Mouse (Mus musculus) urinary bladder, postnatal 4 days (tissue): ENCODE measurements around the gene Grm4.

Experiments
- DNase-seq, 2 experiments: peaks; one replicate each; pipeline ENCODE4 v3.0.0; 2021 to 2022; ENCODE audit warnings: low spot score in 2 of 2

Gene Grm4

DNA sequence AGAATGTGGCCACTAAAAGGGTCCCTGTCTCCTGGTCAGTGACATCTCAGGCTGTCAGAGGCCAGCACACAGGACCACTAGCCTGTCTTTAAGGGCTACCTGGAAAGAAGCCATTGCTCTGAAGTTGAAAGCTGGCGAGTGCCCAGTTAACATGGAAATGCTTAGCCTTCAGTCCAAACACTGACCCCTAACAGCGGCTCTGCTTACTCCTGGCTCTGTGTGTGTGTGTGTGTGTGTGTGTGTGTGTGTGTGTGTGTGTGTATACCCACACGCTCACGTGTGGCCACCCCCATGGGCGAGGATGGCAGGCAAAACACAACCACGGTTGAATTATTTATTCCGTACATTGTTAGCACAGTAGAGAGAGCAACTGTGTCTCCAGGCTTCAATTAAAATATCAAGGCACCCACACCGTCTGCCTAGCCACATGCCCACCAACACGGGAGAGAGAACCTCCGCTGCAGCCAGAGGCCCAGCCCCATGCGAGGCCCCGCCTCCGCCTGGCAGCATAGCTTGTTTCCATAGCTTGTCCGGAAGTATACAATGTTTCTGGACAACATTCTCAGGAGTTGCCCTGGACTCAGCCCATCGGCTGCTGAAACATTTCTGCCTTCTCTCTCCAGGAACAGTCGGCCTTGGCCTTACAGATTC lies 32.9 kb downstream of the Grm4 start:
- DNase-seq = no peak

- no peak for DNase-seq
Measured at GRCm38 (mm10) chr17:27485940-27486339, 35.3 kb downstream of the Grm4 start.

DNA sequence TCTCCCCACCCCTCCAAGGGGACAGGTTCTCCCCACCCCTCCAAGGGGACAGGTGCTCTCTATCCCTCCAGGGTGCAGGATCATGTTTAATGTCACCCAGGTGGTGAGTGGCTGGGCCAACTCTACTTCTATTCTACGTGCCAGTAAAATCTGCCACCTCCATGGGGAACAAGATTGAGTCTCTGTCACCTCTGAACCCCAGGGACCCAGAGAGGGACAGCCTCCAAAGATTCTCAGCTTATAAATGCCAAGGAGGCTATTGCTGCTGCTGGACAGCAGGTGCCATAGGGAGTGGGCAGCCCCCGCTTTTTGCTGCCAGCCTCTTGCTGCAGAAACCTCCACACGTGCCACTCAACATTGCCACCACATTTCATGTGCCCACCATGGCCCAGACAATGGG lies 37.6 kb downstream of the Grm4 start:
- no peak for DNase-seq

DNA sequence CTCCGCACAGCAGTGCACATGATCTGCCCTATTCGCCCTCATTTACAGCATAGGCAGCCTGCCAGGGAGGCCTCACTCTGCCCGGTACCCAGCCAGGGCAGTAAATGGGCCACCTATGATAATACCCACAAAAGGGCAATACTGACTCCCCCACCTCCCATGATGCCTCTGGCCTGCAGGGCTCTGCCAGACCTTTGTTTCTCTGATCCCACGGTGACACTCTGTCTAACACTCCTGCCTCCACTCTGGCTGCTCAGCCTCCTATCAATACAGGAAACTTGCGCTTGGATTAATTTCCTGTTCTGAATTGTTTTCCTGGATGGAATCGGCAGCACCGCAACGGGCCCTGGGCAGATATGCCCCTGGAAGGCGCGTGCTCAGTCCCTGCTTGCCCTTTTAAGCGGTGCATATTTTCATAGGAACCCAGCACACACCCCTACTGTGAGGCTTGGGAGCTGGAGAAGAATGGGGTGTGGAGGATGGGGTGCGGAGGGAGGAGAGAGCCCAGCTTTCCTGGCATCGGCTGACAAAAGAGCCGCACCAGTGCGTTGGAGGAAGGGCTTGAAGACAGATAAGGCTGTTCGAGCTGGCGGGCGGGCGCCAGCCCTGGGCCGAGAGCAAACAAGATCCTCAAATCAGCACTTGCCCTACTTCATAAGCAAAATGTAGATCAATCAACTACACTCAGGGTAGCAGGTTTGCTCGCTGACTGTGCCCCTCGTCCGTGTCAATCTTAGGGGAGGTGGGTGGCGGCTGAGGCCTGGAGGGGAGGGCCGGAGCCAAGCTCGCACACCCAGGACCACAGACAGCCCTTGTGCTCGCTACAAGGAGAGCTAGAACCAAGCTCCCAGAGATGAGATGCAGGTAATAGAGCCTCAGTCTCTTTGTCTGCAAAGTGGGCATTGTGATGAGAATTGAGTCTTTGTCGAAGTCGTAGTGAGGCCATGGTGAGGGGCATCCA lies 40.8 kb downstream of the Grm4 start:
- peak in 1 of 2 experiments; percentile 25 for DNase-seq

DNA sequence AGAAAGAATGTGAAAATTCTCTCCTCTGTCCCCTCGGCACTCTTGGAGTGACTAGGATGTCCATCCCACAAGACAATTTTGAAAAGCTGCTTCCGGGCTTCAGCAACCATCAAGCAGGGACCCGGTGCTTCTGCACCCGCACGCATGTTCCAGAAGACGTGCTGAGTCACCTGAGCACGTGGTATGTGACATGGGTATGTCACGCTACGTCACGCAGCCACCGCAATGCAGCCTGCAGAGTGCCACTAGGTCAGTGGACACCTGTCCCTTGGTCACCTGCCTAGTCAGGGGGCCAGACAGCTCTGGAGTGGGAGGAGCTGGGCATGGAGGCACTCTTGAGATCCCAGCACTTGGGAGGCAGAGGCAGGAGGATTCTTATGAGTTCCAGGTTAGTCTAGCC lies 45.6 kb downstream of the Grm4 start:
- no peak for DNase-seq

- DNase-seq = peak; percentile 33 to 72
Measured at GRCm38 (mm10) chr17:27466620-27467019, 54.6 kb downstream of the Grm4 start.

GRCm38 (mm10) chr17:27465924-27466323 lies 55.3 kb downstream of the Grm4 start:
- DNase-seq = no peak

DNA sequence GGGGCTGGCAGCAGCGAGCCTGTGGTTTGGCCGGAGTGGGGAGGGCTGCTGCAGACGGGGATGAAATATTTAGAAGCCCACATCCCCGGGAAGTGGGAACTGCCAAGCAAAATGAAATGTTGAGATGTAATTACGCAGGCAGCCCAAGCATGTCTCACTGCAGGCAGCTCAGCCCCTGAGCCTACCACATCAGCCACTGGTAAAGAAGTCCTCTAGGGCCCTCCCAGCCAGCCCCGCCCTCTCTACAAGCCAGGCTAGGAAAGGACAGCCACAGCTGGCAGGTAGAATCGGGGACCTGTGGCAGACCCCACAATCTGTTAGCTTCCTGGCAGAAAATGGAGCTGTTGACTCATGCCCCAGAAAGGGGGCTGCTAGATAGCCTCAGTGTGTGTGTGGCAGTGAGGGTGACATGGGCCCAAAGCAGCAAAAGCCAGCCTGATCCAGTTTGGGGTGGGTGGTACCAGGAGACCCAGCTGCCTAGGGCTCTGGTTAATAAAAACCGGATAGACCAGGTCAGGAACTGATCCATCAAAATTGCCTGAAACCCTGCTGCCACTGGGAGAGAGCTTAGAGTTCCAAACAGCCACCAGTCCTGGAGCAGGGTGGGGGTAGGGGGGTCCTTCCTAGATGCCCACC lies 56.8 kb downstream of the Grm4 start:
- DNase-seq = no peak

- no peak for DNase-seq
Measured at GRCm38 (mm10) chr17:27459979-27460378, 61.2 kb downstream of the Grm4 start.

DNA sequence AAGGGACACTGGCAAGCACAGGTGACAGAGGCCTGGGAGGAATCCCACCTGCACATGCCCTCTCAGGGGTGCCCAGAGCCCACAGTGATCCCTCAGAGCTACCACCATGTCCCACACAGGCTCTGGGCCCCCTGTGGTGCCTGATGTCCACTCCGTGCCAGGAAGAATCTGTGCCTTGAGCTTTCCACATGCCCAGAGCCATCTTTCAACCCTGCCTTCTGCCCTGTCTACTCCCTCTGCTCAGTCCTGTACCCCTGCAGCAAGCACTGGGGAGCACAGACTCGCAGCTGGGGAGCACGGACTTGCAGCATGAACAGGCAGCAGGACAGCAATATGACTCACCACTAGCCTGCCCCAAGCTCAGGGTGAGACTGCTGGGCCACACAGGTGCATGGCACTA lies 62.0 kb downstream of the Grm4 start:
- DNase-seq = no peak

DNA sequence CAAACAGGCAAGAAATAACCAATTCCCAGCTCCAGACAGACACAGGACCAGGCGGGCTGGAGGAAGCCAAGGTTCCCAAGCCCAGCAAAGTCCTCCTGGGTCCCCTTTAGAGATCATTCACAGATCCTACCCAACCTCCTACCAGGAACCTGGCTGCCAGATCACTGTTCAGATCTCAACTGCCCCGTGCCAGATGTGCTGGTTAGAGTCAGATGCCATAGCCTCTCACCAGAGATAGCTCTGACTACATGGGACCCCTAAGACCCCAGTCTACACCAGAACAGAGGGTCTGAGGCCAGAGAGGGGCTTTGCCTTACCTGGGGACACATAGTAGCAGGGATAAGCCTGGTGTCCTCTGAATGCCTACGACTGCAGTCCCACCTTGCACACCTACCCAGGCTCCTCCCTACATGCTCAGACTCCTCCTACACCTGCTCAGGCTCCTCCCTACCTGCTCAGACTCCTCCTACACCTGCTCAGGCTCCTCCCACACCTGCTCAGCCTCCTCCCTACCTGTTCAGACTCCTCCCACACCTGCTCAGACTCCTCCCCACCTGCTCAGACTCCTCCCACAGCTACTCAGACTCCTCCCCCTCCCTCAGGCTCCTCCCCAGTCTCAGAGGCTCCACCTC lies 63.2 kb downstream of the Grm4 start:
- no peak for DNase-seq

DNA sequence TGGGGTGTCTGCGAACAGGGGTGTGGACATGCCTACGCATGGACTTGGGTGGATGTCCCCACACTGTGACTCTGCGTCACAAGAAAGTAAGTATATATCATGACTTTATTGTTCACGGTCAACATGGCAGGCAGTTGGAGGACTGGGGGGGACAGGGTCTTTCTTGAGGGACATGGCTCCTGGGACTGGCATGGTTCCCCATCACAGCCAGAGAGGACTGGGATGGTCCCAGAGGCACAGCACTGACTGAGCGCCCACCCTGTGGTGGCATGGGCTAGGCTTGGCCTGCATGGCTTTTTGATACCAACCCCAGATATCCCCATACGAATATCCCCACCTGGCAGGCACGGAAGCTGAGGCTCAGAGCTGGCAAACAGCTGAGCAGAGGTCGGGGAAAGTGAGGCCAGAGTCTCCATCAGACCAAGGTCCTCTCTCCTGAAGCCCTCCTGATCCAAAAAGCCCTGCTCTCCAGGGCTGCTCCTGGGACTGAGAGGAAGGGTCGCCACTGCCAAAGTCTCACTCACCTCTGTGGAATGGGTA lies 64.1 kb downstream of the Grm4 start:
- no peak for DNase-seq

DNA sequence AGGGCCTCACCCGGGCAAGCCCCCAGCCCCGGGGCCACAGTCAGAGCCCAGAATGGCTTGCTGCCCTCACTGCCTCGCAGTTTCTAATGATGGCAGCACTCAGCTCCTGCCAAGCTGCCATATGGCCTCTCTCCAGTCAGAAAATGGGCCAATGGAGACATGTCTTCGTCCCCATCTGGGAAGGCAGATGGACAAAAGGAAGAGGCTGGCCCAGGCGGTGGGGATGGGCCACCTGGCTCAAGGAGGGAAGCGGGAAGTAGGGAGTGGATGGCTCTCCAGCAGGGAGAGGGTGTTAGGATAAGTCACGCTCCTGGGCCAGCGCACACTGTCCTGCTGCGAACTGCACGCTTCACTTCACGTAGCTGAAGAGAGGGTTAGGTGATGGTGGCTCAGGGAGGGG lies 64.8 kb downstream of the Grm4 start:
- DNase-seq = no peak

- no peak for DNase-seq
Measured at GRCm38 (mm10) chr17:27455012-27455784, 66.0 kb downstream of the Grm4 start.

- no peak for DNase-seq
Measured at GRCm38 (mm10) chr17:27454396-27454795, 66.8 kb downstream of the Grm4 start.

DNA sequence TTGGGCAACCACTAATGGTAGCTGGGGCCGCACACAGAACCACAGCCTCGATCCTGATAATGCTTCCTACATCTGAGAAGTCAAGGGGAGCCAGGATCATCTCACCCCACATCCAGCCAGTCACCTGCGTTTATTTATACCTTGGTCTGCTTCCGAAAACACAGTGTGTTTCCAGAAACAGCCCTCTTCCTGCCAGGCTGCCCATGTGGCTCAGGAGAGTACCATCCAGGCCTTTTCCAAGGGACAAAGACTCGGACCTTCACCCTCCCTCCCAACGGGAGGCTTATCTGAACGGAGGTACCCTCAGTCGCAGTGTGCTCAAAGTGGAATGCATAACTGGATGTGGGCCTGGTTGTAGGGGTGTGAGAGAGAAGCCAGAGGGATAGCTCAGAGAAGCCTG lies 68.2 kb downstream of the Grm4 start:
- no peak for DNase-seq

DNA sequence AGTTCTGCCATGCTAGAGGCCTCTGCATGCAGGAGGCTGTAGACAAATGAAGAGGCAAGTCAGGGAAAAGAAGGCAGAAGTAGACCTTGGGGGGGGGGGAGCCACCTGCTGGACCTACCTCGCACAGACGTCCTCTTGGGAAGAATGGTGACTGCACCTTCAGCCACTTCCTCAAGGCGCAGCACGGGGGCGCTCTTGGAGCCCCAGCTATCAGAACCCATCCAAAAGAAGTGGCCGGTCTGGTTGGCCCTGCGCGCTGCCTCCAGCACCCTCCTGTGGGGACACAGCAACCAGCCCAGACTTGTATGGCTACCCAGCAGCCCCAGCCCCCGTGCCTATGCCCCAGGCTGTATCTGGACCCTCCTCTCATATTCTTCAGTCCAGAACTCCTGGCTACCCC lies 69.4 kb downstream of the Grm4 start:
- DNase-seq = no peak

- DNase-seq = no peak
Measured at GRCm38 (mm10) chr17:27451216-27451615, 70.0 kb downstream of the Grm4 start.

DNA sequence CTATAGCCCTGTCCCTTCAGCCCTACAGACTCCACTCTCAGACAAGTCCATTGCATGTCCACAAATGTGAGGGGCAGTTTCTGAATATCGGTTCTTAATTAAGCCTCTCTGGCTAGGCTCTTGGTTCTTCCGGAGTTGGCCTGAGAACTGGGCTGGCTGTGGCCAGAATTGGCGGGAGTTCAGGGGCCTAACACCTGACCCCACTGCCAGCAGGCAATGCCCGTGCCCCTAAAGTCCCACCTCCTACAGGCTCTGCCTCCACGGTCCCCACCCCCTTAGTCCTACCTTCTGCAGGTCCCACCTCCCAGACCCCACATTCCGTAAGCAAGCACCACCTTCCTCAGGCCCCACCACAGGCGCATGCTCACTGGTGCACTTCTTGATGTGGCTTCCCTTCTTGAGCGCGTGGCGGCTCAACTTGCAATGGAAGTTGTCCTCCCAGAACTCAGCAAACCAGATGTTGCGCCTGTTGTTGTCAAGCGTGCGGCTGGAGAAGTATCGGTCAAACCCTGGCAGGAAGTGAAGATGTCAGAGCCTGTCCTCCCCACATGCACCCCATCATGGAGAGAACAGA lies 71.4 kb downstream of the Grm4 start:
- no peak for DNase-seq

DNA sequence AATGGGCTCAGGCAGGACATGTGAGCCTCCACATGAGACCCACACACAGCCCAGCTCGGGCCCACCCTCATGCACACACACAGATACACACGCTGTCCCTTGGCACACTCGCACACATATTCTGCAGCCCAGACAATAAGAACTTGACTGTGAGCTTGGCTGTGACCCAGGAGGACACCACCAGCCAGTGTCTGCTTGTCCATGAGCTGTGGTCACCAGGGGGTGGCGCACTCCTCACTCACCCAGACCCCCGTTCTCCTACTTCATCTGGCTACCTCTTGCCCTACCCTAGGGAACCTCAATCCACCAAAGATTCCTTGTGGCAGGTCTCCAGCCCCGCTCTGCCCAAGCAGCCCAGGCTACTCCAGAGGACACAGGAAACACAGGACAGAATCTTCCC lies 72.5 kb downstream of the Grm4 start:
- DNase-seq = no peak
